In the genomic region with DNA sequence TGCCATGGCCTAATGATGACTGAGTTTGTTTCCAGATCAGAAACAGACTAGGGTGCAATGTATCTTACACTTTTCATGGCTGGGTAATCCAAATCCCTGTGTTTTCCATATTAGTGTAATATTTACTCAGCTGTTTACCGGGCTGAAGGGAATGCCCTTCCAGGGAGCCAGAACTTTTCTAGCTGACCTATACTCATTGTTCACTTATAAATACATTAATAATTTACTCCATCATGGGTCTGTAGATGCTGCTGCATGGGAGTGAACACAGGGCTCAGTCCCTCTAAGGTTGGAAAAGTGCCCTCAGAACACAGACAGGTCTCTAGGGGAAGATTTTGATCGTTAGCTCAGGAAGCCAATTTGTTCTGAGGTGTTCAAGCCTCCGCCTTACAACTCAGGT, we compare ENCODE assay signal across 24 mouse cellular contexts. TPM values are rescaled to one million over a fixed set of nuclear protein-coding genes. Genes with fewer than 3 reads are reported as not detected.
DNase-seq lines count a peak whose midpoint lies in the region; ATAC-seq lines count a peak whose summit lies in the region.
"Had no signal": no experiment of that assay in that cellular context is flagged by ENCODE, and none has a peak within 500 bp of the region (broad histone marks: within the 10 kb centered on the region; RNA-seq: fewer than 3 reads in every experiment).

No protein-coding gene starts in this region.

- peaks cover 29% of the 10 kb centered on the region for H3K4me1 ChIP-seq in midbrain, embryonic 11.5 days (ENCODE audit: control insufficient read depth, insufficient read depth, low read length)
- H3K4me1 ChIP-seq in midbrain, embryonic 16.5 days (ENCODE audit: control insufficient read depth, insufficient read depth, low read length), result peaks cover 8% of the 10 kb centered on the region; the same call in 1 of the 2 replicates
- peaks cover 24% of the 10 kb centered on the region for H3K4me1 ChIP-seq in kidney, embryonic 16.5 days (ENCODE audit: insufficient read depth, low read length)
- peaks cover 10% of the 10 kb centered on the region; the same call in 1 of the 2 replicates for H3K4me1 ChIP-seq in midbrain, embryonic 14.5 days (ENCODE audit: control insufficient read depth, insufficient read depth, low read length)

- WGBS in midbrain, embryonic 11.5 days, result 76% methylated on average over 3 of the region's 3 CpGs
- 54% methylated on average over 3 of the region's 3 CpGs for WGBS in midbrain, embryonic 16.5 days
- 58% methylated on average over 3 of the region's 3 CpGs for WGBS in kidney, embryonic 16.5 days
- WGBS in midbrain, embryonic 14.5 days, result 50% methylated on average over 3 of the region's 3 CpGs

- H3K9me3 ChIP-seq in midbrain, embryonic 11.5 days (ENCODE audit: control insufficient read depth, low read length), result no peaks in the 10 kb centered on the region
- H3K9me3 ChIP-seq in midbrain, embryonic 16.5 days (replicated peaks; ENCODE audit: control insufficient read depth, low read length, poor library complexity, severe bottlenecking), result no peaks in the 10 kb centered on the region
- H3K9me3 ChIP-seq in kidney, embryonic 16.5 days (ENCODE audit: low read length), result no peaks in the 10 kb centered on the region
- no peaks in the 10 kb centered on the region for H3K9me3 ChIP-seq in midbrain, embryonic 14.5 days (ENCODE audit: control insufficient read depth, low read length)
- H3K9me3 ChIP-seq: embryonic facial prominence, embryonic 15.5 days; intestine, embryonic 15.5 days; neural tube, embryonic 15.5 days had no signal

- H3K4me2 ChIP-seq in midbrain, embryonic 11.5 days, result peak overlapping the region; percentile 19; the same call in 1 of the 2 replicates
- no peak overlapping the region for H3K4me2 ChIP-seq in midbrain, embryonic 16.5 days (ENCODE audit: low read length)
- H3K4me2 ChIP-seq in kidney, embryonic 16.5 days (replicated peaks; ENCODE audit: low read depth, low read length), result peak overlapping the region; percentile 43
- H3K4me2 ChIP-seq in midbrain, embryonic 14.5 days (ENCODE audit: low read length), result peak overlapping the region; percentile 41; the same call in 1 of the 2 replicates
- H3K4me2 ChIP-seq: embryonic facial prominence, embryonic 15.5 days; heart, embryonic 11.5 days; intestine, embryonic 15.5 days; neural tube, embryonic 15.5 days had no signal

- peak overlapping the region; percentile 12 for H3K27ac ChIP-seq in midbrain, embryonic 11.5 days (ENCODE audit: low read depth, low read length)
- no peak overlapping the region for H3K27ac ChIP-seq in midbrain, embryonic 16.5 days (ENCODE audit: low read length)
- H3K27ac ChIP-seq in kidney, embryonic 16.5 days (ENCODE audit: low read length), result peak overlapping the region; percentile 79
- H3K27ac ChIP-seq in midbrain, embryonic 14.5 days (replicated peaks; ENCODE audit: low read depth, low read length), result peak overlapping the region; percentile 26; the same call in 1 of the 2 replicates
- H3K27ac ChIP-seq: embryonic facial prominence, embryonic 15.5 days; gastrocnemius, adult 2 months; hindbrain, embryonic 14.5 days; intestine, embryonic 15.5 days; neural tube, embryonic 15.5 days had no signal

- H3K9ac ChIP-seq in midbrain, embryonic 11.5 days (ENCODE audit: low read length), result no peak overlapping the region
- H3K9ac ChIP-seq in midbrain, embryonic 16.5 days (ENCODE audit: low read depth, low read length), result no peak overlapping the region
- 0 out of 2 replicates have a peak overlapping the region, but pooled peaks have one; percentile 44 for H3K9ac ChIP-seq in kidney, embryonic 16.5 days (replicated peaks; ENCODE audit: low read length)
- no peak overlapping the region for H3K9ac ChIP-seq in midbrain, embryonic 14.5 days (replicated peaks; ENCODE audit: low read length)
- H3K9ac ChIP-seq: embryonic facial prominence, embryonic 15.5 days; hindbrain, embryonic 14.5 days; intestine, embryonic 15.5 days; neural tube, embryonic 15.5 days had no signal

- no peaks in the 10 kb centered on the region for H3K36me3 ChIP-seq in midbrain, embryonic 11.5 days (ENCODE audit: control insufficient read depth, insufficient read depth, low read length)
- no peaks in the 10 kb centered on the region for H3K36me3 ChIP-seq in midbrain, embryonic 16.5 days (ENCODE audit: control insufficient read depth, insufficient read depth, low read length)
- H3K36me3 ChIP-seq in kidney, embryonic 16.5 days (ENCODE audit: insufficient read depth, low read length), result no peaks in the 10 kb centered on the region; the same call in 1 of the 2 replicates
- H3K36me3 ChIP-seq in midbrain, embryonic 14.5 days (ENCODE audit: control insufficient read depth, insufficient read depth, low read length), result no peaks in the 10 kb centered on the region
- H3K36me3 ChIP-seq: embryonic facial prominence, embryonic 15.5 days; intestine, embryonic 15.5 days; neural tube, embryonic 15.5 days had no signal

- DNase-seq in midbrain, embryonic 11.5 days (ENCODE audit: low spot score, missing footprints), result peak; percentile 84
- peak; percentile 33 for DNase-seq in kidney, adult 11 months
- DNase-seq in midbrain, embryonic 14.5 days, result peak; percentile 5
- no peak for DNase-seq in heart, postnatal 14 days
- DNase-seq in thymus, postnatal 10 days (ENCODE audit: low spot score in 2 of 2), result no peak
- DNase-seq: B cell, adult 2 months; cerebellum, adult 18-20 months; cerebellum, postnatal 36 days; gastrocnemius, adult 2 months; liver; right cerebral cortex, postnatal 14 days; spleen, adult 18-20 months; thymus, adult 18-20 months had no signal

- ATAC-seq in midbrain, embryonic 11.5 days (ENCODE audit: low FRiP score), result peak; percentile 15; the same call in 1 of the 2 replicates
- no peak for ATAC-seq in midbrain, embryonic 16.5 days
- peak; percentile 43 for ATAC-seq in kidney, embryonic 16.5 days (ENCODE audit: low FRiP score, low TSS enrichment)
- ATAC-seq in midbrain, embryonic 14.5 days (ENCODE audit: low FRiP score, low TSS enrichment), result no peak
- ATAC-seq: intestine, embryonic 15.5 days; lung, postnatal 0 days had no signal

- H3K4me3 ChIP-seq in midbrain, embryonic 11.5 days (ENCODE audit: low read depth, low read length), result no peak overlapping the region
- H3K4me3 ChIP-seq in midbrain, embryonic 16.5 days (ENCODE audit: low read depth, low read length), result no peak overlapping the region
- H3K4me3 ChIP-seq in kidney, embryonic 16.5 days (ENCODE audit: low read length), result peak overlapping the region; percentile 35
- H3K4me3 ChIP-seq in midbrain, embryonic 14.5 days (replicated peaks; ENCODE audit: low read depth, low read length), result no peak overlapping the region
- H3K4me3 ChIP-seq: embryonic facial prominence, embryonic 15.5 days; gastrocnemius, adult 2 months; intestine, embryonic 15.5 days; neural tube, embryonic 15.5 days had no signal

- H3K27me3 ChIP-seq in midbrain, embryonic 11.5 days (ENCODE audit: control insufficient read depth, insufficient read depth, low read length), result no peaks in the 10 kb centered on the region
- no peaks in the 10 kb centered on the region for H3K27me3 ChIP-seq in midbrain, embryonic 16.5 days (ENCODE audit: control insufficient read depth, insufficient read depth, low read depth, low read length)
- no peaks in the 10 kb centered on the region for H3K27me3 ChIP-seq in kidney, embryonic 16.5 days (ENCODE audit: insufficient read depth, low read length)
- no peaks in the 10 kb centered on the region for H3K27me3 ChIP-seq in midbrain, embryonic 14.5 days (ENCODE audit: control insufficient read depth, insufficient read depth, low read length)
- H3K27me3 ChIP-seq: embryonic facial prominence, embryonic 15.5 days; intestine, embryonic 15.5 days; neural tube, embryonic 15.5 days had no signal

- intact Hi-C loops in heart, postnatal 14 days (cut with DNase I), result no loop called here

RNA-seq across cellular contexts. Expression of gene Veph1, which starts 1.9 kb away (rescaled TPM):
- 16.1 and 18.5 TPM in 2 replicates for polyA plus RNA-seq in midbrain, embryonic 11.5 days (2014; fragmentation: Nextera tagmentation; extraction: Ambion mirVana)
- polyA plus RNA-seq in midbrain, embryonic 16.5 days (2015; fragmentation: Nextera tagmentation; extraction: Ambion mirVana), result 4.8 and 5.7 TPM in 2 replicates
- 11.9 and 17.6 TPM in 2 replicates for polyA plus RNA-seq in kidney, embryonic 16.5 days (2015; fragmentation: Nextera tagmentation; extraction: Ambion mirVana)
- polyA plus RNA-seq in midbrain, embryonic 14.5 days (2014; fragmentation: Nextera tagmentation; extraction: Ambion mirVana), result 6.3 and 10.6 TPM in 2 replicates
- total RNA-seq in heart, postnatal 14 days (2021), result under 1 TPM; 0.12 TPM
- total RNA-seq: gastrocnemius, adult 2 months; granulocyte monocyte progenitor cell, adult 5-6 weeks; heart, postnatal 25 days; megakaryocyte, adult 5-6 weeks had no signal

Comparison
In these comparisons a context has a peak if more than half of its experiments do, and no peak if none do; other contexts are left out.
1. ATAC-seq: peak in midbrain, embryonic 11.5 days (single experiment) and kidney, embryonic 16.5 days (single experiment); none in midbrain, embryonic 16.5 days (single experiment) and midbrain, embryonic 14.5 days (single experiment).
2. DNase-seq: peak in midbrain, embryonic 11.5 days (single experiment), kidney, adult 11 months (single experiment) and midbrain, embryonic 14.5 days (single experiment); none in heart, postnatal 14 days (0 of 2) and thymus, postnatal 10 days (0 of 2).